Mouse (Mus musculus): ENCODE results near the gene Pdzd4. TPM values are rescaled to one million over a fixed set of nuclear protein-coding genes. Genes with fewer than 3 reads are reported as not detected.
A peak's percentile ranks its signal among the peaks of the same experiment; 100 is the strongest.

Gene Pdzd4
- polyA plus RNA-seq (2014; fragmentation: Nextera tagmentation; extraction: Ambion mirVana): 1.4 and 1.6 TPM in 2 replicates

DNA sequence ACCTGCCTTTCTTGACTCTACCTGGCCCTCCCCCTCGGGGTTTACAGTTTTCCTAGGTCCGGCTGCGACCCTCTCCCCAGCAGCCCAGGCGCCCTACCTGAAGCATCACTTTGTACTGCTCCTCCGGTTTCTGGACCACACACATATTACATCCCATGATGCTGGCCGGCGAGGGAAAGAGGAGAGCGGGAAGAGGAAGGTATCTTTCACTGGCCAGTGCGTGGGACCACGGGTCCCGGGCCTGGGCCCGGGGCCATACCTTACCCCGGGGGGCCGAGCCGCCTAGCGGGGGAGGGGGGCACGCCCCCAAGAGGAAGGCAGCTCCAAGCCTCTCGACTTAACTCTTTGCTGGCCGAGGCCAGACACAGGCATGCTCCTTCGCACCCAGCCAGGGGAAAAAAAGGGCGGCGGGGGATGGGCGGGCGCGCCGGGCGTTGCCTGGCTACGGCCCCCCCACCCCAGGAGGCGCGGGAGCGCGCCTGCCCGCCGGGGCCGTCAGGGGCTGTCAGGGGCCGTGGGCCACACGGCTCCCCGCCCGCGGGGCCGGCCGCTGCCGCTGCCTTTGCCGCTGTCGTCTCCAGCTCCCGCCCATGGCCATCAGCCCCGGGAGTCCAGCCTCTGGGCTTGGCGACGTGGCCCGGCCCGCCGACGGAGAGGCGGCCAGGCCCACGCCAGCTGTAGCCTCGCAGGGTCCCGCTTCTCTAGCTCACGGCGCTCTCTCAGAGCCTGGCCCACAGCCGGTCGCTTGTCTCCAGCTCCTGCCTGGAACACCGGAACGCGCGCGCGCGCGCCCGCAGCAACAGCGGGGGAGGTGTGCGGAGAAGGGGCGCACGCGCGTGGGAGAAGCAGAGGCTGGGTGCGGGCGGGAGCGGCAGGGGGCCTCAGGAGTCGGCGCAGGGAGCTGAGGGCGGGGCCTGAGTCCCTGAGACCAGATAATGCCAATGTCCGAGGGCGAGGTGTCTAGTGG, at the start of gene Pdzd4:
TSS of gene Pdzd4 (minus strand) at position 785 of the 967 bp plus-strand sequence.
- Histone ChIP-seq H3K4me2 (replicated peaks; ENCODE audit: low read depth, low read length) (peak within 1 kb of the TSS; percentile 63), H3K9ac (ENCODE audit: low read depth, low read length) (peak within 1 kb of the TSS; percentile 71), H3K27ac (ENCODE audit: low read depth, low read length) (peak within 1 kb of the TSS; percentile 72), H3K4me1 (replicated peaks; ENCODE audit: control insufficient read depth, insufficient read depth, low read length) (no peaks in the 10 kb centered on the region), H3K9me3 (ENCODE audit: control insufficient read depth, low read length) (no peaks in the 10 kb centered on the region), H3K4me3 (ENCODE audit: low read depth, low read length) (peak within 1 kb of the TSS; percentile 57), H3K27me3 (ENCODE audit: control insufficient read depth, insufficient read depth, low read length) (peaks cover 4% of the 10 kb centered on the region; the same call in 1 of the 2 replicates), H3K36me3 (ENCODE audit: control insufficient read depth, insufficient read depth, low read length) (no peaks in the 10 kb centered on the region)
- ATAC-seq (ENCODE audit: low FRiP score): peak; percentile 86
- DNase-seq (ENCODE audit: low spot score): peak; percentile 77
- WGBS: 14% methylated on average over 61 of the region's 84 CpGs

DNA sequence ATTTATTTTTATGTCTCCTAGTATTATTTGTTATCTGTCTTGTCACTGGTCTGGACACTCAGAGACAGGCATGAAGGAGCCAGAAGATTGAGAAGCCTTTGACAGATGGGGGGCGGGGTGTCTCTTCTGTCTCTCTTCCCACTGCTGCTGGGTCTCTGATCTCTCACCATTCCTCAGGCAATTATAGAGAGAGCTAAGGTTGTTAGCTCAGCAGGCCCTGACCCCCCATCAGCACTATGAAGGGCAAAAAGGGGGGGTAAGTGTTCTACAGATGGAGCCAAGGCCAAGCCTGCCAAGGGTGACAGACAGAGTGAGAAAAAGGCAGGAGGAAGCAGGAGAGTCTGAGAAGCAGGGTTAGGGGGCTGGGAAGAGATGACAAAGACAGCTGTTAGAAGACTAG, 47.2 kb upstream of the Pdzd4 start:
- Histone ChIP-seq H3K9me3 (ENCODE audit: control insufficient read depth, low read length) (no peaks in the 10 kb centered on the region), H3K9ac (ENCODE audit: low read depth, low read length) (no peak overlapping the region), H3K4me3 (ENCODE audit: low read depth, low read length) (no peak overlapping the region), H3K4me1 (replicated peaks; ENCODE audit: control insufficient read depth, insufficient read depth, low read length) (no peaks in the 10 kb centered on the region), H3K36me3 (ENCODE audit: control insufficient read depth, insufficient read depth, low read length) (no peaks in the 10 kb centered on the region), H3K27me3 (ENCODE audit: control insufficient read depth, insufficient read depth, low read length) (no peaks in the 10 kb centered on the region), H3K4me2 (replicated peaks; ENCODE audit: low read depth, low read length) (no peak overlapping the region), H3K27ac (ENCODE audit: low read depth, low read length) (no peak overlapping the region)
- ATAC-seq (ENCODE audit: low FRiP score) (no peak), DNase-seq (ENCODE audit: low spot score) (no peak)
- 65% methylated on average over 1 of the region's 1 CpGs for WGBS

- Histone ChIP-seq H3K36me3 (ENCODE audit: control insufficient read depth, insufficient read depth, low read length) (no peaks in the 10 kb centered on the region), H3K27ac (ENCODE audit: low read depth, low read length) (no peak overlapping the region), H3K4me2 (replicated peaks; ENCODE audit: low read depth, low read length) (no peak overlapping the region)
These were observed 46.7 kb upstream of the Pdzd4 start for GRCm38 (mm10) chrX:73871474-73871873.

DNA sequence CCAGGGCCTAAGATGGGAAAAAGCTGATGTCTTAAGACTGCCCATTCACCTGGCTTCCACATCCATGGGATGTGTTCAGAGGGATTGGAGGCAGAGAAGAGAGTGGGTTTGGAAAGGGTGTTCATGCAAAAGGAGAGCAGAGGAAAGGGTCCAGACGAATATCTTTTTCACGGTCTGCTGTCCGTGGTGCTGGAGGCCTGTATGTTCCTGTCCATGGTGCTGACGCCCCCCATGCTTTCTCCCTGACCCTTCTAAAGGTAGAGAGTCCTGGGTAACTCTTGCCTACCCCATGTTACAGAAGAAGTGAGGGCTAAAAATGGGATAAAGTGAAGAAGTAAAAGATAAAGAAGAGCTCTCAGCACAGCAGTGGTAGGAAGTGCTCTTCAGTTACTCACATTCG, 44.6 kb upstream of the Pdzd4 start:
- no peak overlapping the region for H3K4me3 ChIP-seq (ENCODE audit: low read depth, low read length)
- DNase-seq (ENCODE audit: low spot score) (peak; percentile 52), ATAC-seq (ENCODE audit: low FRiP score) (no peak)
- H3K9ac ChIP-seq (ENCODE audit: low read depth, low read length): no peak overlapping the region
- H3K9me3 ChIP-seq (ENCODE audit: control insufficient read depth, low read length): no peaks in the 10 kb centered on the region
- WGBS: 11% methylated on average over 5 of the region's 5 CpGs
- no peaks in the 10 kb centered on the region for H3K27me3 ChIP-seq (ENCODE audit: control insufficient read depth, insufficient read depth, low read length)
- no peaks in the 10 kb centered on the region for H3K36me3 ChIP-seq (ENCODE audit: control insufficient read depth, insufficient read depth, low read length)
- no peak overlapping the region for H3K4me2 ChIP-seq (replicated peaks; ENCODE audit: low read depth, low read length)
- H3K4me1 ChIP-seq (replicated peaks; ENCODE audit: control insufficient read depth, insufficient read depth, low read length): no peaks in the 10 kb centered on the region
- H3K27ac ChIP-seq (ENCODE audit: low read depth, low read length): no peak overlapping the region

More at GRCm38 (mm10) chrX:73871474-73871873, 46.7 kb upstream of the Pdzd4 start:
- no peak for ATAC-seq (ENCODE audit: low FRiP score)
- no peaks in the 10 kb centered on the region for H3K27me3 ChIP-seq (ENCODE audit: control insufficient read depth, insufficient read depth, low read length)
- DNase-seq (ENCODE audit: low spot score): no peak
- no peak overlapping the region for H3K9ac ChIP-seq (ENCODE audit: low read depth, low read length)
- H3K4me3 ChIP-seq (ENCODE audit: low read depth, low read length): no peak overlapping the region
- no peaks in the 10 kb centered on the region for H3K9me3 ChIP-seq (ENCODE audit: control insufficient read depth, low read length)
- H3K4me1 ChIP-seq (replicated peaks; ENCODE audit: control insufficient read depth, insufficient read depth, low read length): no peaks in the 10 kb centered on the region

DNA sequence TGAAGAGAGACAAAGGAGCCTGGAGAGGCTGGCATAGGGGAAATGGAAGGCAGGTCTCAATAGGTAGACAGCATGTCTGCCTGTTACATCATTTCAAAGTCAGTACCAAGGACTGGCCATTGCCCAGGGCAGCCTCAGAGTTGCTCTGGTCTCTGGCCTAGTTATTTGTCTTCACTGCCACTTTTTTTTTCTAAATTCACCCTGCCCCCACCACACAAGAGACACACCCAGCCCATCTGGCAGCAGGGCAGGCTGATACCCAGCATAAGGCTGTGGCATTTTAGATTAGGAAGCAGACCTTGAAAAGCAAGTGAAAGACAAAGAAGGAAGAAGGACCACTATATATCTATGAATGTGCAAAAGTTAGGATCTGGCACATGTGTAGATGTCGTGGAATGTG, 43.1 kb upstream of the Pdzd4 start:
- Histone ChIP-seq H3K9me3 (ENCODE audit: control insufficient read depth, low read length) (no peaks in the 10 kb centered on the region), H3K4me1 (replicated peaks; ENCODE audit: control insufficient read depth, insufficient read depth, low read length) (no peaks in the 10 kb centered on the region), H3K27me3 (ENCODE audit: control insufficient read depth, insufficient read depth, low read length) (no peaks in the 10 kb centered on the region), H3K4me3 (ENCODE audit: low read depth, low read length) (no peak overlapping the region), H3K4me2 (replicated peaks; ENCODE audit: low read depth, low read length) (no peak overlapping the region), H3K27ac (ENCODE audit: low read depth, low read length) (no peak overlapping the region), H3K9ac (ENCODE audit: low read depth, low read length) (no peak overlapping the region), H3K36me3 (ENCODE audit: control insufficient read depth, insufficient read depth, low read length) (no peaks in the 10 kb centered on the region)
- 86% methylated on average over 1 of the region's 1 CpGs for WGBS
- DNase-seq (ENCODE audit: low spot score) (no peak), ATAC-seq (ENCODE audit: low FRiP score) (no peak)

GRCm38 (mm10) chrX:73867256-73867655, 42.5 kb upstream of the Pdzd4 start:
- H3K27ac ChIP-seq (ENCODE audit: low read depth, low read length): 0 out of 2 replicates have a peak overlapping the region, but pooled peaks have one; percentile 45
- no peak overlapping the region for H3K4me2 ChIP-seq (replicated peaks; ENCODE audit: low read depth, low read length)
- no peak overlapping the region for H3K9ac ChIP-seq (ENCODE audit: low read depth, low read length)
- no peak for DNase-seq (ENCODE audit: low spot score)
- ATAC-seq (ENCODE audit: low FRiP score): no peak
- H3K9me3 ChIP-seq (ENCODE audit: control insufficient read depth, low read length): no peaks in the 10 kb centered on the region
- no peak overlapping the region for H3K4me3 ChIP-seq (ENCODE audit: low read depth, low read length)
- WGBS: 37% methylated on average over 3 of the region's 3 CpGs
- no peaks in the 10 kb centered on the region for H3K4me1 ChIP-seq (replicated peaks; ENCODE audit: control insufficient read depth, insufficient read depth, low read length)
- no peaks in the 10 kb centered on the region for H3K27me3 ChIP-seq (ENCODE audit: control insufficient read depth, insufficient read depth, low read length)
- H3K36me3 ChIP-seq (ENCODE audit: control insufficient read depth, insufficient read depth, low read length): no peaks in the 10 kb centered on the region

- 0 out of 2 replicates have a peak overlapping the region, but pooled peaks have one; percentile 51 for H3K27ac ChIP-seq (ENCODE audit: low read depth, low read length)
- ATAC-seq (ENCODE audit: low FRiP score) (peak; percentile 78), DNase-seq (ENCODE audit: low spot score) (peak; percentile 77)
- H3K9ac ChIP-seq (ENCODE audit: low read depth, low read length): no peak overlapping the region
- no peaks in the 10 kb centered on the region for H3K36me3 ChIP-seq (ENCODE audit: control insufficient read depth, insufficient read depth, low read length)
- no peaks in the 10 kb centered on the region for H3K9me3 ChIP-seq (ENCODE audit: control insufficient read depth, low read length)
- H3K4me2 ChIP-seq (replicated peaks; ENCODE audit: low read depth, low read length): no peak overlapping the region; the same call in 1 of the 2 replicates
- no peaks in the 10 kb centered on the region for H3K4me1 ChIP-seq (replicated peaks; ENCODE audit: control insufficient read depth, insufficient read depth, low read length)
- H3K27me3 ChIP-seq (ENCODE audit: control insufficient read depth, insufficient read depth, low read length): no peaks in the 10 kb centered on the region
- 42% methylated on average over 3 of the region's 3 CpGs for WGBS
- H3K4me3 ChIP-seq (ENCODE audit: low read depth, low read length): no peak overlapping the region
These were observed 39.9 kb upstream of the Pdzd4 start for GRCm38 (mm10) chrX:73864692-73865091.

- ATAC-seq (ENCODE audit: low FRiP score): no peak
- Histone ChIP-seq H3K36me3 (ENCODE audit: control insufficient read depth, insufficient read depth, low read length) (no peaks in the 10 kb centered on the region), H3K4me2 (replicated peaks; ENCODE audit: low read depth, low read length) (no peak overlapping the region), H3K27me3 (ENCODE audit: control insufficient read depth, insufficient read depth, low read length) (no peaks in the 10 kb centered on the region), H3K4me3 (ENCODE audit: low read depth, low read length) (no peak overlapping the region), H3K9ac (ENCODE audit: low read depth, low read length) (no peak overlapping the region), H3K27ac (ENCODE audit: low read depth, low read length) (no peak overlapping the region), H3K4me1 (replicated peaks; ENCODE audit: control insufficient read depth, insufficient read depth, low read length) (no peaks in the 10 kb centered on the region; the same call in 1 of the 2 replicates), H3K9me3 (ENCODE audit: control insufficient read depth, low read length) (no peaks in the 10 kb centered on the region)
- DNase-seq (ENCODE audit: low spot score): no peak
- WGBS: 63% methylated on average over 3 of the region's 3 CpGs
These were observed 30.3 kb upstream of the Pdzd4 start for GRCm38 (mm10) chrX:73855087-73855408.
